Mouse (Mus musculus) midbrain, embryonic 11.5 days (tissue): ENCODE results near the gene Cenpv. TPM values are rescaled to one million over a fixed set of nuclear protein-coding genes. Genes with fewer than 3 reads are reported as not detected.
A peak's percentile ranks its signal among the peaks of the same experiment; 100 is the strongest.

Source experiments
- ATAC-seq: fragments of 200-750 bp; cut with Nextera tagmentation; 2 replicates; pipeline ENCODE4 v1.8.0; 2017; ENCODE audit warnings: moderate TSS enrichment, moderate library complexity; ENCODE audit not compliant: low FRiP score
- DNase-seq: peaks from one replicate; pipeline ENCODE4 v3.0.0; 2015; ENCODE audit warnings: low spot score; ENCODE audit errors: missing footprints
- H3K27ac ChIP-seq: fragments of 300-500 bp; sonication (generic); 2 replicates; pipeline ENCODE4 v1.5.1; 2014; ENCODE audit warnings: low read depth, low read length
- H3K27me3 ChIP-seq: fragments of 300-500 bp; sonication (generic); 2 replicates; pipeline ENCODE4 v1.6.1; 2014; ENCODE audit warnings: mild to moderate bottlenecking, low read length, moderate library complexity, mixed read lengths; ENCODE audit not compliant: control insufficient read depth, insufficient read depth
- H3K36me3 ChIP-seq: fragments of 300-500 bp; sonication (generic); 2 replicates; pipeline ENCODE4 v1.6.1; 2014; ENCODE audit warnings: mild to moderate bottlenecking, low read length, moderate library complexity, mixed read lengths; ENCODE audit not compliant: control insufficient read depth, insufficient read depth
- H3K4me1 ChIP-seq: fragments of 300-500 bp; sonication (generic); 2 replicates; pipeline ENCODE4 v1.6.1; 2014; ENCODE audit warnings: low read length; ENCODE audit not compliant: control insufficient read depth, insufficient read depth
- H3K4me2 ChIP-seq: fragments of 300-500 bp; sonication (generic); 2 replicates; pipeline ENCODE4 v1.6.1; 2014; ENCODE audit warnings: mild to moderate bottlenecking, moderate library complexity
- H3K4me3 ChIP-seq: fragments of 300-500 bp; sonication (generic); 2 replicates; pipeline ENCODE4 v1.5.1; 2014; ENCODE audit warnings: low read depth, low read length
- H3K9ac ChIP-seq: fragments of 300-500 bp; sonication (generic); 2 replicates; pipeline ENCODE4 v1.6.1; 2014; ENCODE audit warnings: low read length
- H3K9me3 ChIP-seq: fragments of 300-500 bp; sonication (generic); 2 replicates; pipeline ENCODE4 v1.6.1; 2016; ENCODE audit warnings: low read length; ENCODE audit not compliant: control insufficient read depth
- WGBS: fragments of 180-500 bp; shearing (Covaris S2); extraction: QIAGEN DNeasy Blood & Tissue Kit; methylation state at CpG from one replicate; pipeline ENCODE4 v1.1.7; 2014; 5-methylcytosine and 5-hydroxymethylcytosine counted together
- polyA plus RNA-seq: library from polyadenylated mRNA; unstranded; fragments of >200 nt; fragmentation: Nextera tagmentation; extraction: Ambion mirVana; gene quantifications from 2 replicates; pipeline ENCODE4 v1.2.1, GENCODE M21; 2014

The Cenpv gene
- polyA plus RNA-seq, 1 experiment from 2014 or later = 68.5 TPM

- Histone ChIP-seq H3K27ac (no peak overlapping the region), H3K4me1 (no peaks in the 10 kb centered on the region; the same call in 1 of the 2 replicates), H3K27me3 (no peaks in the 10 kb centered on the region), H3K4me2 (no peak overlapping the region), H3K9ac (no peak overlapping the region), H3K4me3 (no peak overlapping the region), H3K9me3 (no peaks in the 10 kb centered on the region), H3K36me3 (no peaks in the 10 kb centered on the region)
- no peak for ATAC-seq
- no peak for DNase-seq
- 92% methylated on average over 4 of the region's 4 CpGs for WGBS
These were observed 31.4 kb downstream of the Cenpv start for GRCm38 (mm10) chr11:62507683-62508082.

GRCm38 (mm10) chr11:62500529-62500928, 38.5 kb downstream of the Cenpv start:
- DNase-seq (no peak), ATAC-seq (no peak)
- H3K4me1 ChIP-seq = no peaks in the 10 kb centered on the region
- H3K36me3 ChIP-seq = no peaks in the 10 kb centered on the region
- H3K4me2 ChIP-seq = no peak overlapping the region
- H3K27ac ChIP-seq = no peak overlapping the region
- H3K27me3 ChIP-seq = no peaks in the 10 kb centered on the region
- no peak overlapping the region for H3K4me3 ChIP-seq
- H3K9me3 ChIP-seq = no peaks in the 10 kb centered on the region
- H3K9ac ChIP-seq = no peak overlapping the region
- 93% methylated on average over 2 of the region's 2 CpGs for WGBS

GRCm38 (mm10) chr11:62498802-62499201, 40.3 kb downstream of the Cenpv start:
- H3K27me3 ChIP-seq = no peaks in the 10 kb centered on the region
- H3K36me3 ChIP-seq = no peaks in the 10 kb centered on the region
- H3K4me2 ChIP-seq = no peak overlapping the region
- no peak overlapping the region for H3K4me3 ChIP-seq
- 82% methylated on average over 2 of the region's 2 CpGs for WGBS
- H3K4me1 ChIP-seq = peaks cover 10% of the 10 kb centered on the region
- no peak overlapping the region for H3K27ac ChIP-seq
- H3K9me3 ChIP-seq = no peaks in the 10 kb centered on the region
- ATAC-seq (no peak), DNase-seq (no peak)
- H3K9ac ChIP-seq = no peak overlapping the region

GRCm38 (mm10) chr11:62497181-62497580, 41.9 kb downstream of the Cenpv start:
- H3K4me1 ChIP-seq = peaks cover 10% of the 10 kb centered on the region
- no peak overlapping the region for H3K4me3 ChIP-seq
- ATAC-seq = no peak
- 58% methylated on average over 3 of the region's 3 CpGs for WGBS
- H3K27me3 ChIP-seq = no peaks in the 10 kb centered on the region
- H3K9me3 ChIP-seq = no peaks in the 10 kb centered on the region
- H3K4me2 ChIP-seq = no peak overlapping the region
- H3K27ac ChIP-seq = no peak overlapping the region
- no peak overlapping the region for H3K9ac ChIP-seq
- no peak for DNase-seq
- H3K36me3 ChIP-seq = no peaks in the 10 kb centered on the region

- Histone ChIP-seq H3K9me3 (no peaks in the 10 kb centered on the region), H3K4me2 (no peak overlapping the region), H3K4me1 (peaks cover 10% of the 10 kb centered on the region), H3K9ac (no peak overlapping the region), H3K4me3 (no peak overlapping the region), H3K27ac (no peak overlapping the region), H3K27me3 (no peaks in the 10 kb centered on the region), H3K36me3 (no peaks in the 10 kb centered on the region)
- DNase-seq = no peak
- WGBS = 64% methylated on average over 5 of the region's 5 CpGs
- ATAC-seq = no peak
These were observed 42.8 kb downstream of the Cenpv start for GRCm38 (mm10) chr11:62496151-62496715.

GRCm38 (mm10) chr11:62495276-62495801, 43.7 kb downstream of the Cenpv start:
- H3K9me3 ChIP-seq = no peaks in the 10 kb centered on the region
- H3K27ac ChIP-seq = no peak overlapping the region; the same call in 1 of the 2 replicates
- ATAC-seq (no peak), DNase-seq (no peak)
- H3K4me3 ChIP-seq = no peak overlapping the region
- no peaks in the 10 kb centered on the region for H3K36me3 ChIP-seq
- 33% methylated on average over 9 of the region's 10 CpGs for WGBS
- no peak overlapping the region for H3K9ac ChIP-seq
- H3K4me1 ChIP-seq = peaks cover 10% of the 10 kb centered on the region
- H3K4me2 ChIP-seq = no peak overlapping the region
- H3K27me3 ChIP-seq = no peaks in the 10 kb centered on the region

GRCm38 (mm10) chr11:62494754-62495275, 44.2 kb downstream of the Cenpv start:
- H3K4me3 ChIP-seq = no peak overlapping the region
- peaks cover 10% of the 10 kb centered on the region for H3K4me1 ChIP-seq
- under 1% methylated on average over 6 of the region's 6 CpGs for WGBS
- DNase-seq = peak; percentile 90
- no peak for ATAC-seq
- H3K27ac ChIP-seq = peak overlapping the region; percentile 30; the same call in 1 of the 2 replicates
- 0 out of 2 replicates have a peak overlapping the region, but pooled peaks have one; percentile 22 for H3K9ac ChIP-seq
- no peaks in the 10 kb centered on the region for H3K36me3 ChIP-seq
- no peaks in the 10 kb centered on the region for H3K27me3 ChIP-seq
- H3K4me2 ChIP-seq = no peak overlapping the region
- no peaks in the 10 kb centered on the region for H3K9me3 ChIP-seq

- WGBS = 96% methylated on average over 6 of the region's 6 CpGs
- ATAC-seq (no peak), DNase-seq (no peak)
- Histone ChIP-seq H3K4me1 (peaks cover 10% of the 10 kb centered on the region), H3K27ac (no peak overlapping the region), H3K4me3 (no peak overlapping the region), H3K4me2 (no peak overlapping the region), H3K9me3 (no peaks in the 10 kb centered on the region), H3K9ac (no peak overlapping the region), H3K36me3 (no peaks in the 10 kb centered on the region), H3K27me3 (no peaks in the 10 kb centered on the region)
These were observed 45.4 kb downstream of the Cenpv start for GRCm38 (mm10) chr11:62493701-62494100.

GRCm38 (mm10) chr11:62487540-62488350, 51.3 kb downstream of the Cenpv start:
- H3K4me3 ChIP-seq = no peak overlapping the region
- no peaks in the 10 kb centered on the region for H3K36me3 ChIP-seq
- H3K4me2 ChIP-seq = no peak overlapping the region
- 96% methylated on average over 10 of the region's 10 CpGs for WGBS
- no peaks in the 10 kb centered on the region for H3K4me1 ChIP-seq
- DNase-seq (no peak), ATAC-seq (no peak)
- H3K9me3 ChIP-seq = no peaks in the 10 kb centered on the region
- H3K27me3 ChIP-seq = no peaks in the 10 kb centered on the region
- no peak overlapping the region for H3K9ac ChIP-seq
- no peak overlapping the region for H3K27ac ChIP-seq
